Mouse (Mus musculus) cortical plate, adult 2 months (tissue): Measurements from ENCODE around the gene Dohh. TPM values are rescaled to one million over a fixed set of nuclear protein-coding genes. Genes with fewer than 3 reads are reported as not detected.

Experiments used
- H3K27ac ChIP-seq: fragments of 200-500 bp; 2 replicates; pipeline ENCODE4 v1.5.1; 2012; ENCODE audit warnings: low read length, control low read depth, inconsistent platforms; ENCODE audit not compliant: insufficient read depth
- H3K4me1 ChIP-seq: fragments of 200-500 bp; 2 replicates; pipeline ENCODE4 v1.6.1; 2011; ENCODE audit warnings: low read length; ENCODE audit not compliant: control insufficient read depth, insufficient read depth
- H3K4me3 ChIP-seq: fragments of 200-500 bp; 2 replicates; pipeline ENCODE4 v1.5.1; 2011; ENCODE audit warnings: mild to moderate bottlenecking, low read length, control low read depth; ENCODE audit not compliant: insufficient read depth
- CTCF ChIP-seq: fragments of 200-500 bp; IDR thresholded peaks from 2 replicates; pipeline ENCODE4 v1.5.1; 2011; ENCODE audit warnings: mild to moderate bottlenecking, control low read depth, low read length; ENCODE audit not compliant: insufficient read depth; ENCODE audit errors: extremely low read depth
- POLR2A ChIP-seq: fragments of 200-500 bp; IDR thresholded peaks from 2 replicates; pipeline ENCODE4 v1.6.1; 2011; ENCODE audit warnings: mild to moderate bottlenecking, low read length, control low read depth; ENCODE audit not compliant: insufficient read depth; ENCODE audit errors: extremely low read depth
- polyA plus RNA-seq: library from polyadenylated mRNA; depleted of rRNA; stranded (reverse); fragments of >200 nt; gene quantifications from 2 replicates; pipeline ENCODE4 v1.2.3, GENCODE M21; 2012

Dohh gene
- polyA plus RNA-seq, 1 experiment = 108 TPM

- Histone ChIP-seq H3K4me1 (peaks cover 20% of the 10 kb centered on the region), H3K27ac (no peak overlapping the region), H3K4me3 (no peak overlapping the region)
- TF ChIP-seq POLR2A = no peak
Observed at GRCm38 (mm10) chr10:81409330-81409729, 25.1 kb downstream of the Dohh start.

- Histone ChIP-seq H3K27ac (peak overlapping the region; percentile 45), H3K4me3 (no peak overlapping the region), H3K4me1 (peaks cover 24% of the 10 kb centered on the region)
- TF ChIP-seq CTCF (no peak), POLR2A (no peak)
Observed at GRCm38 (mm10) chr10:81410350-81410749, 26.1 kb downstream of the Dohh start.

GRCm38 (mm10) chr10:81410981-81411380, 26.8 kb downstream of the Dohh start:
- no peak overlapping the region for H3K4me3 ChIP-seq
- H3K27ac ChIP-seq = peak overlapping the region; percentile 45
- TF ChIP-seq CTCF = no peak
- no peak for TF ChIP-seq POLR2A
- H3K4me1 ChIP-seq = peaks cover 28% of the 10 kb centered on the region

- no peak for TF ChIP-seq POLR2A
- Histone ChIP-seq H3K4me1 (peaks cover 28% of the 10 kb centered on the region), H3K27ac (peak overlapping the region; percentile 98), H3K4me3 (no peak overlapping the region)
Observed at GRCm38 (mm10) chr10:81411471-81412400, 27.5 kb downstream of the Dohh start.

- Histone ChIP-seq H3K4me3 (no peak overlapping the region), H3K27ac (peak overlapping the region; percentile 98), H3K4me1 (peaks cover 27% of the 10 kb centered on the region)
- TF ChIP-seq CTCF = no peak
- TF ChIP-seq POLR2A = no peak
Observed at GRCm38 (mm10) chr10:81412586-81413309, 28.5 kb downstream of the Dohh start.

GRCm38 (mm10) chr10:81413310-81414261, 29.4 kb downstream of the Dohh start:
- H3K4me3 ChIP-seq = peak overlapping the region; percentile 16; the same call in 1 of the 2 replicates
- H3K4me1 ChIP-seq = peaks cover 25% of the 10 kb centered on the region
- peak overlapping the region; percentile 98 for H3K27ac ChIP-seq
- peak; percentile 20; the same call in 1 of the 2 replicates for TF ChIP-seq POLR2A
- no peak for TF ChIP-seq CTCF

- Histone ChIP-seq H3K4me1 (peaks cover 27% of the 10 kb centered on the region), H3K27ac (peak overlapping the region; percentile 98), H3K4me3 (no peak overlapping the region)
- TF ChIP-seq CTCF (no peak), POLR2A (no peak)
Observed at GRCm38 (mm10) chr10:81414682-81415081, 30.5 kb downstream of the Dohh start.

GRCm38 (mm10) chr10:81415146-81415545, 30.9 kb downstream of the Dohh start:
- peaks cover 27% of the 10 kb centered on the region for H3K4me1 ChIP-seq
- peak overlapping the region; percentile 90 for H3K27ac ChIP-seq
- no peak overlapping the region for H3K4me3 ChIP-seq
- no peak for TF ChIP-seq CTCF
- TF ChIP-seq POLR2A = no peak
